Mouse (Mus musculus) embryonic stem cell, embryonic (primary cell): ENCODE data around the gene Tubb3.
"Not testable (repeated sequence)": the region's sequence is repeated elsewhere in the genome, so short reads cannot be mapped to it uniquely, and the experiment has no call there.

Experiments used
- CTCF ChIA-PET, 4 experiments: fragments of 300-600 bp in 2 of 4; fragments of 350-600 bp in 2 of 4; sonication (Branson Sonifier 250); formaldehyde crosslinking; loops; one replicate each; lab custom pipeline; 2022; ENCODE audit warnings: inconsistent platforms in 2 of 4; lab: Charles Lee
- POLR2A ChIA-PET, 4 experiments: fragments of 300-600 bp in 2 of 4; fragments of 350-600 bp in 2 of 4; sonication (Branson Sonifier 250); formaldehyde crosslinking; loops; one replicate each; lab custom pipeline; 2022; ENCODE audit warnings: antibody characterized with exemption in 4 of 4, inconsistent platforms in 1 of 4; lab: Charles Lee

The Tubb3 gene

DNA sequence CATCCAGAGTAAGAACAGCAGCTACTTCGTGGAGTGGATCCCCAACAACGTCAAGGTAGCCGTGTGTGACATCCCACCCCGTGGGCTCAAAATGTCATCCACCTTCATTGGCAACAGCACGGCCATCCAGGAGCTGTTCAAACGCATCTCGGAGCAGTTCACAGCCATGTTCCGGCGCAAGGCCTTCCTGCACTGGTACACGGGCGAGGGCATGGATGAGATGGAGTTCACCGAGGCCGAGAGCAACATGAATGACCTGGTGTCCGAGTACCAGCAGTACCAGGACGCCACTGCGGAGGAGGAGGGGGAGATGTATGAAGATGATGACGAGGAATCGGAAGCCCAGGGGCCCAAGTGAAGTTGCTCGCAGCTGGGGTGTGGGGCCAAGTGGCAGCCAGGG, 10.1 kb downstream of the Tubb3 start:
- POLR2A ChIA-PET, result interaction anchor here in 2 of 4 experiments (0.6 to 1.9 kb wide), 7 partner anchors 9 to 99 kb away, joined by 3 to 9 read pairs (median 3); partner anchors contain the start of gene Mc1r (in 1 of the 2)
- CTCF ChIA-PET, result interaction anchor here (0.6 to 3.0 kb wide), 7 partner anchors 13 to 969 kb away, joined by 3 to 29 read pairs (median 3); partner anchors contain the start of gene Mc1r (in 3 of the 4)

DNA sequence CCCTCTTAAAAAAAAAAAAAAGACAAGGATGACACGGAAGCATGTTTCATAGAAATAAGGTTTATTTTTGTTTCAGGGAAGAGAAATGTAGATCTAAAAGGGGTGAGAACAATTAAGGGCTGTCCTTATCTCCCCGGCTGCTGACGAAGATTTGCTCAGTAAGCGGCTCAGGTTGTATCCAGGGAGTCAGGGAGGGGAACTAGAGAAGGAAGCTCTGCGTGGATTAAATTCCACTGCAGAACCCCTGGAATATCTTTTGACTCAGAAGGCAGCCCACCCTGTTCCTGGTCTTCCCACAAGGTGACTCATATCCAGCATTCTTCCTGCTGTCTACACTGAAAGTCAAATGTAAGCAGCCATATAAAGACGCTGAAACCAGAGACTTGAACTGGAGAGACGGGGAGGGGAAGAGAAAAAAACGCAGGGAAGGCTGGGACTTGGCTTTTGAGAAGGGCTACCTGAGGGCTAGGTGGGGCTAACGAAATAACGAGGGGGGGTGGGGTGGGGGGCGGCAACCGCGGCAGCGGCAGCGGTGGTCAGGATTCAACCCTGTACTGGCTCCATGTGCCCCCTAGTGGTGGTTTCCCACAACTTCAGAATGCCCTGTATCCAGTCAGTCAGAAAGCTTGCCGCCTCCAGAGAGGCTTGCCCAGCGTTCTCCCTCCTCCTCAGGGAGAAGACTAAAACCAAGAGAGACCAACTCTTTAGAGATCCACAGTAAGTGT, 11.0 kb downstream of the Tubb3 start:
- ChIA-PET CTCF (interaction anchor here (0.5 to 3.0 kb wide), 55 partner anchors 9 to 534 kb away, joined by 3 to 29 read pairs (median 4); partner anchors contain the start of genes Mc1r (in 4 of the 4), Gas8 (in 1 of the 4), Tcf25 (in 1 of the 4) and Tubb3 (in 1 of the 4)), POLR2A (interaction anchor here in 3 of 4 experiments (0.6 to 1.9 kb wide), 11 partner anchors 10 to 422 kb away, joined by 3 to 9 read pairs (median 4); partner anchors contain the start of gene Mc1r (in 2 of the 3))

DNA sequence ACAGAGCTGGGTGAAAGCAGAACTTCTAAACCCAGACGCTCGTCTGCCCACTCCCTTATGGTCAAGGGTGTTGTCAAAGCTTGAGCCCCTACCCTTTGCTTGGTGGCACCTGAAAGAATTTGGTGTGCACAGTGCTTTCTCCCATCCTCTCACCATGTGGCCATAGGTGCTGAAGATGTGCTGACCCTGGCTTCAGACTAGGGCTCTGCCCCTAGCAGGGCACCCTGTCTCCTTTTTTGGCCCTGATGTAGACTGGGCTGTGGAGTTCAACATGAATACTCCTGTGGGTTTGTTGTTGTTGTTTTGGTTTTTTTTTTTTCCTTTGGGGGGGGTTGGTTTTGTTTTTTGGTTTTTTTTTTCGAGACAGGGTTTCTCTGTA, 11.5 kb downstream of the Tubb3 start:
- ChIA-PET POLR2A (interaction anchor here in 2 of 4 experiments (0.6 to 1.9 kb wide), 9 partner anchors 10 to 790 kb away, joined by 3 to 9 read pairs (median 3); partner anchors contain the start of gene Mc1r (in 1 of the 2)), CTCF (interaction anchor here (0.5 to 3.0 kb wide), 56 partner anchors 10 to 1832 kb away, joined by 3 to 29 read pairs (median 4); partner anchors contain the start of genes Mc1r (in 4 of the 4), Gas8 (in 1 of the 4), Tcf25 (in 1 of the 4) and Tubb3 (in 1 of the 4))

DNA sequence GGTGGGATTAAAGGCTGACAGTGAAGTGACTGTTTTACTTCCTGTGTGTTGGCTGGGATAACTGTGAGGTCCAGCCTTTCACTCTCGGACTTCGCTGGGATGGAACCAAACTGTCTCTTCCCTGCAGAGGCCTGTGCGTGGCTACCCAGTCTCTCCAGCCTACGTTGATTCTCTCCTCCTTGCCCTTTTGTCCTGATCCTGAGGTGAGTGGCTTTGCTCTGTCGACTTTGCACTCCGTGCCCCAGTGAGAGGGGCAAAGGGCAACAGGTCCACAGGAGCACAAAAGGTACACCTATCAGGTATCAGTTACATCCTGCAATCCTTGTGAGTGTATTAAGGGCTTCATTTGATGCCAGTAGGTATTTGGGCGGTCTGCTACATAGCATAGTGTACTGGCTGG, 12.2 kb downstream of the Tubb3 start, which contains the start of gene Def8:
Gene Def8 (plus strand): TSS at position 87 of the 400 bp plus-strand sequence.
- CTCF ChIA-PET, result interaction anchor here in 3 of 4 experiments (0.7 to 1.5 kb wide), 6 partner anchors 11 to 1832 kb away, joined by 3 to 14 read pairs (median 4); partner anchors contain the start of gene Mc1r (in 1 of the 3)
- POLR2A ChIA-PET, result interaction anchor here in 3 of 4 experiments (0.5 to 1.4 kb wide), 5 partner anchors 11 to 790 kb away, joined by 3 to 4 read pairs (median 3); no protein-coding TSS in a partner anchor

DNA sequence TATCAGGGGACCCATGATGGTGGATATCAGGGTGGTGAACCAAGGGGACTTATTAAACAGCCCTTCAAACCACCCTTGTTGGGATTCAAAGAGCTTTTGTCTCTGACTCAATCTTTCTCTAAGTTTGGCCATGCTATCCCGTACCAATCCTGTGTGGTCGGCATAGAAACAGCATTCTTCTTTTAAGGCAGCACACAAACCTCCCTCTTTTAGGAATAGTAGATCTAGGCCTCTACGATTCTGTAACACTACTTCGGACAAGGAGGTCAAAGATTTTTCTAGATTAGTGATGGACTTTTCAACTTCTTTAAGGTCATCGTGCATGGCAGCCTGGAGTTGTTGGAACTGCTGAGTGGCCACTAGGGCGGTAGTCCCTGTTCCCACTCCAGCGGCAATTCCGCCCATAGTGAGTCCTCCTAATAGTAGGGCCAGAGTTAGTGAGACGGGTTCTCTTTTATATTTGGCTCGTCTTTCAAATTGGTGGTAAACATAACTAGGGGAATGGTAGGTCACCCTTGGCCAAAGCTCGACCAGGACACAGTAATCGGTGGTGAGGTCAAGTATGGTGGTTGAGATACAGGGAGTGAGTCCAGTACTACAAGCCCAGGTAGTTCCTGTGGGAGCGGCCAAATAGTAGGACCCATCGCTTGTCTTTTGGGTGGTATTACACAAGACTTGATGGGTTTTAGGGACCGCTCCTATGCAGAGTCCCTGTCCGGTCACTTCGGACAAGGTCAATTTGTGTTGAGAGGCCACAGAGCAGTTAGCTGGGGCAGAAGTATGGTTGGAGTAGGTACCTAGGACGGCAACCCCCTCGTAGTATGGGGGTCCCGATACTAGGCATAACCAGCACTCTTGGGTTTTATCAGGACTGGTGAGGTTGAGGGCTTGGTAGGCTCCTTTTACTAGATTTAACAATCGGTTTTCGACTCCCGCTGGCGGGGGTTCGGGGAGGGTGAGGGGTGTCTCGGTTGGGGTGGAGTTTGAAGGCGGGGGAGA, 15.6 kb downstream of the Tubb3 start:
- POLR2A ChIA-PET, result interaction anchor here in 1 of 4 experiments (0.9 kb wide), 1 partner anchor 14 kb away, joined by 3 read pairs; no protein-coding TSS in a partner anchor
- CTCF ChIA-PET, result no interaction called here

DNA sequence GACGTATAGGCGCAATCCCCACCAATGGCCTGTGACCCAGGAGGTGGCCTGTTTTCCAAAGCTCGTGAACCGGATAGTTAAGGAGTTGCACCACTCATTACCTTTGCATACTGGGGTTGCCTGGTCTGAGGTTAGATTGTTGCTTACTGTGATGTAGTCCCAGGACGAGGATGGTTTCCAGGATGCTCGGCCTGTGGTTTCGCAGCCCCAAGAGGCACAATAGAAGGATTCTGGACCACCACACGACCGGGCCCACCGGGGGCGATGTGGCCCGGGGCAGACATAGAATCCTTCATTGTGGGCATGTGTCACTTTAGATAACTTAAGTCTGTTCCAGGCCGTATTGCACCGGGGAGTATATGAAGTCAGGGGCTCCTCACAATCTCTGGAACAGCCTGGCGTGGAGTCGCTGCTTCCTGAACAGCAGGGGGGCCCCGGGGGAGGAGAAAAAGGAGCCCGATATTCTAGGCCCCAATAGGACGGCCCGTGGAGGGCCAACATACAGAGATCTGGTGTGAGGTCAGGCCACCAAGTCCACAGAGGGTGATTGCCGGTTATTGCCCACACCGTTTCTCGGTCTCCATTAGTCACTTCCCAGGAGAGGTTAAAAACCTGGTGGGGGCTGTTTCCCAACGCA, 16.5 kb downstream of the Tubb3 start:
- CTCF ChIA-PET, result no interaction called here
- POLR2A ChIA-PET, result no interaction called here

DNA sequence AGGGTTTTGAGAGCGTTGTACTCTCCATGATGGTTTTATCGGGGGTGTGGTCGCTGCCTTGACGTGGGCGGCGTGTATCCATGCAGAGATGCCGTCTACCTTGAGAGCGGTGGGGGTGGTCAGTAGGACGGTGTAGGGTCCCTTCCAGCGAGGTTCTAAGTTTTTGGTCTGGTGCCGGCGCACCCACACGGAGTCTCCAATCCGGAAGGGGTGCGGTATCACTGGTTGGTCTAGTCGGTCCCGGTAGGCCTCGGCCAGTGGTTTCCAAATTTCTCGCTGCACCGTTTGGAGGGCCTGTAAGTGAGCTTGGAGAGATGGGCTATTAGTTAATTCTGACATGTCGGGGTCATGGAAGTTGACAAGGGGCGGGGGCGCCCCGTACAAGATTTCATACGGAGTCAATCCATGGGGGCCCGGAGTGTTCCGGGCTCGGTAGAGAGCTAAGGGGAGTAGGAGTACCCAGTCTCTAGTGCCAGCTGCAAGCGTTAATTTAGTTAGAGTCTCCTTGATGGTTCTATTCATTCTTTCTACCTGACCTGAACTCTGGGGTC, 17.2 kb downstream of the Tubb3 start:
- CTCF ChIA-PET, result no interaction called here
- POLR2A ChIA-PET, result no interaction called here

DNA sequence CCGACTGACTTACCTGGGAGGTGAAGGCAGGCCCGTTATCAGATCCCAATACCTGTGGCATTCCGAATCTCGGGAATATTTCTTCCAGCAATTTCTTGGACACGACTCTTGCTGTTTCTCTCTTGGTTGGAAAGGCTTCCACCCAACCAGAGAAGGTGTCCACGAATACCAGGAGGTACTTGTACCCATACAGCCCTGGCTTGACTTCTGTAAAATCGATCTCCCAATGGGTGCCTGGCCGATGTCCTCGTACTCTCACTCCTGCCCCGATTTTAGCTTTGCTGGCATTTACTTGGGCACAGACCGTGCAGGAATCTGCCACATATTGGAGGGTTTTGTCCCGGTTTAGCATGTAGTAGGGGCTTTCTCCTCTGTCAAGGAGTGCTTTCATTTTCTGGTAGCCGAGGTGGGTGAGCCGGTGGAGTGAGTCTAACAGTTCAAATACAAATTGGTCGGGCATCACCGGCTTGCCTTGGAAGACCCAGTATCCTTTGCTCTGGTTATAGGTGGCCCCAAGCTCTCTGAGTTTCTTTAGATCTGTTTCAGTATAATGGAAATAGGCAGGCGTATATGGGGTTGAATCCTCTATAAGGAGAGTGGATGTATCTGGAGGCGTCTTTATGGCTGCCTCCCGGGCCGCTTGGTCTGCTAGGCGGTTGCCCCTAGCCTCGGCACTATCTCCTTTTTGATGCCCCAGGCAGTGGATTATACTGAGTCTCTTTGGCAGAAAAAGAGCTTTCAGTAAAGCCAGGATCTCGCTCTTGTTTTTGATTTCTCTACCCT, 17.9 kb downstream of the Tubb3 start:
- ChIA-PET POLR2A (no interaction called here), CTCF (no interaction called here)

DNA sequence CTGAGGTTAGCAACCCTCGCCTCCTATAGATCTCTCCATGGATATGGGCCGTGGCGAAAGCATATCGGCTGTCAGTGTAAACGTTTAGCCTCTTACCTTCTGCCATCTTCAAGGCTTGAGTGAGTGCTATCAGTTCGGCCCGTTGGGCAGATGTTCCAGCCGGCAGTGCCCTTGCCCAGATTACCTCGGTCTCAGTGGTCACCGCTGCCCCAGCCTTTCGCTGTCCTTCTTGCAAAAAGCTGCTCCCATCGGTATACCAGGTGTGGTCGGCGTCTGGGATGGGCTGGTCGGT, 18.4 kb downstream of the Tubb3 start:
- CTCF ChIA-PET, POLR2A ChIA-PET: not testable (repeated sequence)

DNA sequence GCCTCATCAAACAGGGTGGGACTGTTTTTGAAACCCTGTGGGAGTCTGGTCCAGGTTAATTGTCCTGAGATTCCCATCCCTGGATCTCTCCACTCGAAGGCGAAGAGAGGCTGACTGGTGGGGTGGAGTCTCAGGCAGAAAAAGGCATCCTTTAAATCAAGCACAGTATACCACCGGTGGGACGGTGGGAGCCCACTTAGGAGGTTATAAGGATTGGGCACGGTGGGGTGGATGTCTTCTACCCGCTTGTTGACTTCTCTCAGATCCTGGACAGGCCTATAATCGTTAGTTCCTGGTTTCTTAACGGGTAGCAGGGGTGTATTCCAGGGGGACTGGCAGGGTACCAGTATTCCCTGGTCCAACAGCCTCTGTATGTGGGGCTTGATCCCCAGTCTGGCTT, 19.7 kb downstream of the Tubb3 start:
- POLR2A ChIA-PET, CTCF ChIA-PET: not testable (repeated sequence)

DNA sequence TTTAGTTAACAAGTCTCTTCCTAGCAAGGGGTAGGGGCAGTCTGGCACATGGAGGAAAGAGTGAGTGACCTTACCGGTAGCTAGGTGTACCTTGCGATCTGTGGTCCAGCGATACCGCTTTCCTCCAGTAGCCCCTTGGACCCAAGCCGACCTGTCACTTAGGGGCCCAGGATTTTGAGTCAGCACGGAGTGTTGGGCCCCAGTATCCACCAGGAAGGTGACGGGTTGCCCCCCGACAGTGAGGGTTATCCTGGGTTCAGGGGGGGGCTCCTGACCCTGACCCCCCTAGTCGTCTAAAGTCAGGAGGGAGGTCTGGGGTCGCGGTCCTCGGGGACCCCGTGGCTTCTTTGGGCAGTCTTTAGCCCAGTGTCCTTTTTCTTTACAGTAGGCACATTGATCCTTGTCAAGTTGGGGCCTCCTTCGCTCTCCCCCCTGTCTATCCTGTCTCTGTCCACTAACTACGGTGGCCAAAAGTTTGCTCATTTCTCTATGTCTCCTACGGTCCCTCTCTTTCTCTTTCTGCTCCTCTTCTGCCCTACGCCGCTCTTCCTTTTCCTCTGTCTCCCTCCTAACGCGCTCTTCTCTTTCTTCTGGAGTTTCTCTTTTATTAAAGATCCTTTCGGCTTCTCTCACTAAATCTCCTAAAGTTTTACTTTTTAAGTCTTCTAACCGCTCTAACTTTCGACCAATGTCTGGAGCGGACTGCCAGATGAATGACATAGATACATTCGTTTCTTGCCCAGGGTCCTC, 20.6 kb downstream of the Tubb3 start:
- ChIA-PET CTCF (no interaction called here), POLR2A (no interaction called here)

DNA sequence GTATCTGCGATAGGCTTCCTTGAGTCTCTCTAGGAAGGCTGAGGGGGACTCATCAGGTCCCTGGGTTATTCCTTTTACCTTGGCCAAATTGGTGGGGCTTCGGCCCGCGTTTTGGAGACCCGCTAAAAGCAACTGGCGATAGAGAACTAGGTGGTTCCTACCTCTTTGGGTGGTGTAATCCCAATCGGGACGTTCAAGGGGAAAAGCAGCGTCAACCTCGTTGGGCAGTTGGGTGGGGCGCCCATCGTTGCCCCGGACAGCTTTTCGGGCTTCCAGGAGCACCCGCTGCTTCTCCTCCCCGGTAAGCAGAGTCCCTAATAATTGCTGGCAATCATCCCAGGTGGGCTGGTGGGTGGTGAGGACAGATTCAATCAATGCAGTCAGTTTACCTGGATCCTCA, 21.2 kb downstream of the Tubb3 start:
- ChIA-PET POLR2A (no interaction called here), CTCF (no interaction called here)

DNA sequence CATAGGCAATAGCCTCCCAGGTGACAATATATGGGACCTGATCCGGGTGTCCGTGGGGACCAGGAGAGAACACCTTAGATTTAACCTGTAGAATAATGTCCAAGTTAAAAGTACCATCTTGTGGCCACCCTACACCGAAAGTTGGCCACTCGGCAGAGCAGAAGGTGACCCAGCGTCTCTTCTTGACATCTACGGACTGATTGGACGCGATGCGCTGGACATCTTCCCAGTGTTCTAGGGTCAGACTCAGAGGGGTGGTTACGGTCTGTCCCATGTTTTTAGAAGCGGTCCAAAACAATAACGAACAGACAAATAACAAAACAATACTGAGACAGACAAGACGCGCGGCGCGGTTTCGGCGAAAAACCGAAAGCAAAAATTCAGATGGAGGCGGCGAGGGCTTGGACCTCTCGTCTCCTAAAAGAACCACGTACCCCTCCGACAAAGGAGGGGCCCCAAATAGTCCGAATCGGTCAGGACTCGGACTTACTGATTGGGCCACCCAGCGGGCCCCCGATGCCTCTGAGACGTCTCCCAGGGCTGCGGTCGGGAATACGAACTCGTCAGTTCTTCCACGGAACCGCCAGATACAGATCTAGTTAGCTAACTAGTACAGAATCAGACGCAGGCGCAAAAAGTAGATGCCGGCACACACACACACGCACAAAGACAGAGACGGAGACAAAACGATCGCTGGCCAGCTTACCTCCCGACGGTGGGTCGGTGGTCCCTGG, 22.2 kb downstream of the Tubb3 start:
- POLR2A ChIA-PET, CTCF ChIA-PET: not testable (repeated sequence)

DNA sequence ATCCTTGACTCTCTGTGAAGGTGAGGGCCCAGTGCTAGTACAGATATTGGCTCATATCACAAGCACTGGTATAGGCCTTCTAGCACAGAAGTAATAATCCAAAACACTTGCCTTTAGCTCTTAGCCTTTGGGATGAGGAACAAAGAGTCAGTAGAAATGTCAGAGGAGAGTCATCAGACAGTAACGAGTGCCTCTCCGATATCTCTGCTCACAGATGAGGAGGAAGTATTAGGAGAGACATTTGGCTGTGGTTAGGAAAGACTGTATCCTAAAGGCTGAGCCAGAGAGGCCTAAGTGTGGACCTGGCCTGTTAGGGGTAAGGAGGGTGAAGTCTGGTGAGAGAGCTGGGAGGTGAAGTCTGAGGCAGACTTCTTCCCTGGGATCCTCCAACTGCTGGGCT, 30.6 kb downstream of the Tubb3 start:
- CTCF ChIA-PET, result interaction anchor here in 3 of 4 experiments (1.2 to 2.3 kb wide), 3 partner anchors 17 to 19 kb away, joined by 3 to 10 read pairs (median 4); no protein-coding TSS in a partner anchor
- POLR2A ChIA-PET, result interaction anchor here in 1 of 4 experiments (2.9 kb wide), 1 partner anchor 12 kb away, joined by 19 read pairs; no protein-coding TSS in a partner anchor

DNA sequence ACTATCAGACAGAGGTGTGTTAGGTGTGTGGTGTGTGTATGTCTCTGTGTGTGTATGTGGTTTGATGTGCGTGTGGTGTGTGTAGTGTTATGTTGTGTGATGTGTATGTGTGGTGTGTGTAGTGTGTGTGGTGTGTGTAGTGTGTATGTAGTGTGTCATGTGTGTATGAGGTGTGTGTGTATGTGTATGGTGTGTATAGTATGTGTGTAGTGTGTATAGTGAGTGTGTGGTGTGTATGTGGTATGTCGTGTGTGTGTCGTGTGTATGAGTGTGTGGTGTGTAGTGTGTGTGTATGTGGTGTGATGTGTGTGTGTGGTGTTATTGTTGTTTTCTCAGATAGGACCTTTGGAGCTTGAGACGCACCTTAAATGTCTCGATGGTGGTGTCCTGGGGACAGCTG, 31.1 kb downstream of the Tubb3 start:
- POLR2A ChIA-PET, result interaction anchor here in 3 of 4 experiments (0.5 to 2.9 kb wide), 15 partner anchors 10 to 133 kb away, joined by 3 to 19 read pairs (median 4); partner anchors contain the start of genes Afg3l1 (in 1 of the 3), Dbndd1 (in 1 of the 3), Gas8 (in 1 of the 3) and Spire2 (in 1 of the 3)
- CTCF ChIA-PET, result interaction anchor here (0.5 to 2.3 kb wide), 32 partner anchors 10 to 209 kb away, joined by 3 to 10 read pairs (median 5); partner anchors contain the start of genes Mc1r (in 4 of the 4), Afg3l1 (in 2 of the 4), Tcf25 (in 1 of the 4) and Vps9d1 (in 1 of the 4)
